Mouse (Mus musculus): Measurements from ENCODE around the gene Cdc42bpg. TPM values are rescaled to one million over a fixed set of nuclear protein-coding genes. Genes with fewer than 3 reads are reported as not detected.
A peak's percentile ranks its signal among the peaks of the same experiment; 100 is the strongest.

Gene Cdc42bpg
- polyA plus RNA-seq, 1 experiment, result 133 TPM

- Histone ChIP-seq H3K4me1 (ENCODE audit: control insufficient read depth, insufficient read depth, low read length) (peaks cover 9% of the 10 kb centered on the region; the same call in 1 of the 2 replicates), H3K4me3 (replicated peaks; ENCODE audit: extremely low read depth, low read depth, low read length) (no peak overlapping the region)
- TF ChIP-seq POLR2A (IDR thresholded peaks at IDR 0.05; ENCODE audit: borderline replicate concordance, extremely low read depth, low read depth, low read length), result no peak
- no peak for TF ChIP-seq CTCF (IDR thresholded peaks at IDR 0.05; ENCODE audit: insufficient read depth, low read length)
- 79% methylated on average over 13 of the region's 13 CpGs for WGBS
- no peak for DNase-seq
Measured at GRCm38 (mm10) chr19:6273998-6274608, 32.2 kb upstream of the Cdc42bpg start.

GRCm38 (mm10) chr19:6275740-6276389 lies 30.4 kb upstream of the Cdc42bpg start:
- peaks cover 18% of the 10 kb centered on the region for H3K4me1 ChIP-seq (ENCODE audit: control insufficient read depth, insufficient read depth, low read length)
- WGBS, result 6% methylated on average over 15 of the region's 15 CpGs
- peak overlapping the region; percentile 82 for H3K4me3 ChIP-seq (replicated peaks; ENCODE audit: extremely low read depth, low read depth, low read length)
- TF ChIP-seq POLR2A (IDR thresholded peaks at IDR 0.05; ENCODE audit: borderline replicate concordance, extremely low read depth, low read depth, low read length) (no peak; the same call in 1 of the 2 replicates), CTCF (IDR thresholded peaks at IDR 0.05; ENCODE audit: insufficient read depth, low read length) (no peak)
- DNase-seq, result peak; percentile 29

- H3K4me1 ChIP-seq (ENCODE audit: control insufficient read depth, insufficient read depth, low read length), result peaks cover 22% of the 10 kb centered on the region
- TF ChIP-seq POLR2A (IDR thresholded peaks at IDR 0.05; ENCODE audit: borderline replicate concordance, extremely low read depth, low read depth, low read length) (peak; percentile 81; the same call in 1 of the 2 replicates), CTCF (IDR thresholded peaks at IDR 0.05; ENCODE audit: insufficient read depth, low read length) (peak; percentile 41; the same call in 1 of the 2 replicates)
- under 1% methylated on average over 101 of the region's 106 CpGs for WGBS
- peak within 1 kb of the TSS; percentile 90 for H3K4me3 ChIP-seq (replicated peaks; ENCODE audit: extremely low read depth, low read depth, low read length)
- DNase-seq, result peak; percentile 96
Measured at GRCm38 (mm10) chr19:6276426-6277421, 29.5 kb upstream of the Cdc42bpg start, which contains the start of gene Ehd1. Ehd1 (plus strand) TSS chr19:6276725.

- Histone ChIP-seq H3K4me1 (ENCODE audit: control insufficient read depth, insufficient read depth, low read length) (peaks cover 22% of the 10 kb centered on the region), H3K4me3 (replicated peaks; ENCODE audit: extremely low read depth, low read depth, low read length) (peak overlapping the region; percentile 90)
- TF ChIP-seq CTCF (IDR thresholded peaks at IDR 0.05; ENCODE audit: insufficient read depth, low read length) (no peak), POLR2A (IDR thresholded peaks at IDR 0.05; ENCODE audit: borderline replicate concordance, extremely low read depth, low read depth, low read length) (peak; percentile 72; the same call in 1 of the 2 replicates)
- 4% methylated on average over 10 of the region's 10 CpGs for WGBS
- peak; percentile 80 for DNase-seq
Measured at GRCm38 (mm10) chr19:6277661-6278438, 28.4 kb upstream of the Cdc42bpg start.

- 0 out of 2 replicates have a peak, but pooled peaks have one; percentile 3 for TF ChIP-seq POLR2A (IDR thresholded peaks at IDR 0.05; ENCODE audit: borderline replicate concordance, extremely low read depth, low read depth, low read length)
- no peak for TF ChIP-seq CTCF (IDR thresholded peaks at IDR 0.05; ENCODE audit: insufficient read depth, low read length)
- 12% methylated on average over 6 of the region's 6 CpGs for WGBS
- peak overlapping the region; percentile 90 for H3K4me3 ChIP-seq (replicated peaks; ENCODE audit: extremely low read depth, low read depth, low read length)
- peaks cover 23% of the 10 kb centered on the region for H3K4me1 ChIP-seq (ENCODE audit: control insufficient read depth, insufficient read depth, low read length)
- DNase-seq, result peak; percentile 39
Measured at GRCm38 (mm10) chr19:6278439-6279073, 27.7 kb upstream of the Cdc42bpg start.

- no peak for DNase-seq
- TF ChIP-seq CTCF (IDR thresholded peaks at IDR 0.05; ENCODE audit: insufficient read depth, low read length) (no peak), POLR2A (IDR thresholded peaks at IDR 0.05; ENCODE audit: borderline replicate concordance, extremely low read depth, low read depth, low read length) (no peak)
- H3K4me1 ChIP-seq (ENCODE audit: control insufficient read depth, insufficient read depth, low read length), result peaks cover 27% of the 10 kb centered on the region
- 52% methylated on average over 6 of the region's 6 CpGs for WGBS
- peak overlapping the region; percentile 45 for H3K4me3 ChIP-seq (replicated peaks; ENCODE audit: extremely low read depth, low read depth, low read length)
Measured at GRCm38 (mm10) chr19:6279481-6280144, 26.6 kb upstream of the Cdc42bpg start.

- no peak overlapping the region for H3K4me3 ChIP-seq (replicated peaks; ENCODE audit: extremely low read depth, low read depth, low read length)
- peaks cover 36% of the 10 kb centered on the region for H3K4me1 ChIP-seq (ENCODE audit: control insufficient read depth, insufficient read depth, low read length)
- no peak for TF ChIP-seq CTCF (IDR thresholded peaks at IDR 0.05; ENCODE audit: insufficient read depth, low read length)
- no peak for TF ChIP-seq POLR2A (IDR thresholded peaks at IDR 0.05; ENCODE audit: borderline replicate concordance, extremely low read depth, low read depth, low read length)
- no peak for DNase-seq
- 69% methylated on average over 7 of the region's 7 CpGs for WGBS
Measured at GRCm38 (mm10) chr19:6280554-6280953, 25.7 kb upstream of the Cdc42bpg start.
